In genomic region chr1:84132451-84132850, GRCm38 (mm10) we compare ENCODE assay signal across 12 mouse cellular contexts.
"Had no signal": no experiment of that assay in that cellular context is flagged by ENCODE, and none has a peak within 500 bp of the region (broad histone marks: within the 10 kb centered on the region; RNA-seq: fewer than 3 reads in every experiment).

No protein-coding gene starts in this region.

- H3K4me3 ChIP-seq: limb, embryonic 15.5 days; liver, embryonic 12.5 days; midbrain, embryonic 13.5 days had no signal

- H3K4me2 ChIP-seq: limb, embryonic 15.5 days; liver, embryonic 12.5 days; lung, embryonic 14.5 days; midbrain, embryonic 13.5 days had no signal

- ATAC-seq: intestine, postnatal 0 days; liver, embryonic 12.5 days; midbrain, embryonic 13.5 days had no signal

- H3K27ac ChIP-seq: limb, embryonic 15.5 days; liver, embryonic 12.5 days; midbrain, embryonic 13.5 days had no signal

- DNase-seq: kidney, adult 8-10 months; kidney, postnatal 25 days; layer of hippocampus, postnatal 36 days; lung, embryonic 14.5 days; lung, postnatal 10 days; lung, postnatal 4 days; thymus, adult 18-20 months; thymus, postnatal 14 days had no signal

- H3K36me3 ChIP-seq: limb, embryonic 15.5 days; liver, embryonic 12.5 days; midbrain, embryonic 13.5 days had no signal

- H3K9me3 ChIP-seq: limb, embryonic 15.5 days; liver, embryonic 12.5 days; midbrain, embryonic 13.5 days had no signal

- H3K4me1 ChIP-seq: limb, embryonic 15.5 days; liver, embryonic 12.5 days had no signal

- H3K27me3 ChIP-seq: limb, embryonic 15.5 days; liver, embryonic 12.5 days; midbrain, embryonic 13.5 days had no signal

- H3K9ac ChIP-seq: limb, embryonic 15.5 days; liver, embryonic 12.5 days; lung, embryonic 14.5 days; midbrain, embryonic 13.5 days had no signal
